Mouse (Mus musculus) left cerebral cortex, postnatal 25 days (tissue): ENCODE measurements around the gene AC109138.7. TPM values are rescaled to one million over a fixed set of nuclear protein-coding genes. Genes with fewer than 3 reads are reported as not detected.
"Not testable (repeated sequence)": the region's sequence is repeated elsewhere in the genome, so short reads cannot be mapped to it uniquely, and the experiment has no call there.

ENCODE experiments used
- DNase-seq, 2 experiments: peaks; one replicate each; pipeline ENCODE4 v3.0.0; 2022; ENCODE audit warnings: low spot score in 2 of 2, mixed read lengths in 1 of 2
- intact Hi-C: fragments of 180-260 bp; cut with DNase I; formaldehyde crosslinking; loops from one replicate; pipeline ENCODE4 v1.15.1; 2025
- total RNA-seq, 2 experiments: library from RNA; stranded (reverse); gene quantifications; 2 replicates each; pipeline ENCODE4 v1.2.3; 2021

The AC109138.7 gene
- total RNA-seq, 2 experiments from 2014 or later: not detected

- intact Hi-C loops: loop anchor here (5.0 kb wide), 1 partner anchor 284 kb away; no protein-coding TSS in a partner anchor
These were observed 17.4 kb downstream of the AC109138.7 start, which contains the start of gene Pold4 for GRCm38 (mm10) chr19:4231253-4232185. Gene Pold4 (plus strand): TSS chr19:4231899.

GRCm38 (mm10) chr19:4232186-4232572, 18.0 kb downstream of the AC109138.7 start:
- no peak for DNase-seq

More at GRCm38 (mm10) chr19:4231253-4232185, 17.4 kb downstream of the AC109138.7 start, which contains the start of gene Pold4:
- peak; percentile 95 to 99 for DNase-seq

GRCm38 (mm10) chr19:4232651-4233050, 18.5 kb downstream of the AC109138.7 start:
- intact Hi-C loops: loop anchor here (5.0 kb wide), 1 partner anchor 285 kb away; no protein-coding TSS in a partner anchor
- DNase-seq: no peak

More at GRCm38 (mm10) chr19:4232186-4232572, 18.0 kb downstream of the AC109138.7 start:
- intact Hi-C loops: loop anchor here (5.0 kb wide), 1 partner anchor 285 kb away; no protein-coding TSS in a partner anchor

GRCm38 (mm10) chr19:4234548-4234947, 20.4 kb downstream of the AC109138.7 start:
- DNase-seq: no peak
- intact Hi-C loops: loop anchor here (5.0 kb wide), 1 partner anchor 287 kb away; no protein-coding TSS in a partner anchor

GRCm38 (mm10) chr19:4240247-4240668, 26.1 kb downstream of the AC109138.7 start:
- DNase-seq: no peak
- intact Hi-C loops: no loop called here

GRCm38 (mm10) chr19:4242416-4242815, 28.3 kb downstream of the AC109138.7 start:
- no peak for DNase-seq
- intact Hi-C loops: no loop called here

GRCm38 (mm10) chr19:4244775-4245174, 30.6 kb downstream of the AC109138.7 start:
- DNase-seq: no peak
- intact Hi-C loops: no loop called here

GRCm38 (mm10) chr19:4247010-4247409, 32.9 kb downstream of the AC109138.7 start:
- intact Hi-C loops: no loop called here

GRCm38 (mm10) chr19:4248683-4249082, 34.5 kb downstream of the AC109138.7 start:
- DNase-seq, intact Hi-C loops: not testable (repeated sequence)

More at GRCm38 (mm10) chr19:4247010-4247409, 32.9 kb downstream of the AC109138.7 start:
- DNase-seq: no peak

- intact Hi-C loops: loop anchor here (10.0 kb wide), 1 partner anchor 191 kb away; no protein-coding TSS in a partner anchor
- no peak for DNase-seq
These were observed 40.1 kb downstream of the AC109138.7 start for GRCm38 (mm10) chr19:4254230-4254629.

- intact Hi-C loops: loop anchor here (10.0 kb wide), 1 partner anchor 189 kb away; no protein-coding TSS in a partner anchor
- DNase-seq: no peak
These were observed 41.5 kb downstream of the AC109138.7 start for GRCm38 (mm10) chr19:4255583-4256162.

GRCm38 (mm10) chr19:4257216-4257896, 43.2 kb downstream of the AC109138.7 start:
- peak; percentile 93 to 96 for DNase-seq
- intact Hi-C loops: loop anchor here (1.0 to 10.0 kb wide), 3 partner anchors 49 to 187 kb away; partner anchors contain the start of gene Grk2

- DNase-seq: no peak
- intact Hi-C loops: loop anchor here (1.0 to 10.0 kb wide), 4 partner anchors 25 to 187 kb away; partner anchors contain the start of genes Ankrd13d and Grk2
These were observed 43.7 kb downstream of the AC109138.7 start for GRCm38 (mm10) chr19:4257897-4258252.

GRCm38 (mm10) chr19:4261038-4261698, 47.0 kb downstream of the AC109138.7 start:
- intact Hi-C loops: no loop called here

GRCm38 (mm10) chr19:4262756-4263155, 48.6 kb downstream of the AC109138.7 start:
- no peak for DNase-seq
- intact Hi-C loops: no loop called here

More at GRCm38 (mm10) chr19:4261038-4261698, 47.0 kb downstream of the AC109138.7 start:
- no peak for DNase-seq

GRCm38 (mm10) chr19:4263702-4264101, 49.5 kb downstream of the AC109138.7 start:
- intact Hi-C loops: no loop called here
- no peak for DNase-seq

GRCm38 (mm10) chr19:4264171-4264780, 50.1 kb downstream of the AC109138.7 start:
- no peak for DNase-seq
- intact Hi-C loops: no loop called here

- intact Hi-C loops: no loop called here
- no peak for DNase-seq
These were observed 51.8 kb downstream of the AC109138.7 start for GRCm38 (mm10) chr19:4265956-4266355.
